Mouse (Mus musculus) myocyte (in vitro differentiated cells): ENCODE data around the gene Nwd1.

Source experiments
- MAX ChIP-seq: IDR thresholded peaks from one replicate; pipeline ENCODE4 v1.6.1; 2011; ENCODE audit warnings: low read depth, mild to moderate bottlenecking, control low read depth
- POLR2A ChIP-seq: IDR thresholded peaks from one replicate; pipeline ENCODE4 v1.6.1; 2011; ENCODE audit warnings: low read depth, mild to moderate bottlenecking, control low read depth, moderate library complexity; ENCODE audit not compliant: insufficient read length
- POLR2AphosphoS2 ChIP-seq: IDR thresholded peaks from one replicate; pipeline ENCODE4 v1.6.1; 2011; ENCODE audit warnings: low read depth, control low read depth; ENCODE audit not compliant: insufficient read length
- REST ChIP-seq: IDR thresholded peaks from one replicate; pipeline ENCODE4 v1.6.1; 2011; ENCODE audit warnings: mild to moderate bottlenecking, control low read depth, moderate library complexity; ENCODE audit not compliant: insufficient read depth, insufficient read length
- SRF ChIP-seq: IDR thresholded peaks from one replicate; pipeline ENCODE4 v1.6.1; 2011; ENCODE audit warnings: low read depth; ENCODE audit not compliant: control insufficient read depth, insufficient read length
- TCF12 ChIP-seq: IDR thresholded peaks from one replicate; pipeline ENCODE4 v1.6.1; 2011; ENCODE audit warnings: mild to moderate bottlenecking, control low read depth; ENCODE audit not compliant: poor library complexity, insufficient read depth, severe bottlenecking
- USF1 ChIP-seq: IDR thresholded peaks from one replicate; pipeline ENCODE4 v1.6.1; 2011; ENCODE audit warnings: low read depth, mild to moderate bottlenecking, control low read depth, moderate library complexity

- no peak for TF ChIP-seq SRF
- no peak for TF ChIP-seq POLR2A
- TF ChIP-seq MAX = no peak
- no peak for TF ChIP-seq REST
- no peak for TF ChIP-seq POLR2AphosphoS2
- no peak for TF ChIP-seq USF1
- TF ChIP-seq TCF12 = no peak
These were observed 1.9 kb upstream of the Nwd1 start for GRCm38 (mm10) chr8:72644601-72645000.
